Mouse (Mus musculus) heart, postnatal 36 days (tissue): ENCODE results near the gene Cxcl14. TPM values are rescaled to one million over a fixed set of nuclear protein-coding genes. Genes with fewer than 3 reads are reported as not detected.

Experiments
- DNase-seq, 2 experiments: peaks; one replicate each; pipeline ENCODE4 v3.0.0; 2021 to 2022
- intact Hi-C: fragments of 180-260 bp; cut with DNase I; formaldehyde crosslinking; loops from one replicate; pipeline ENCODE4 v1.15.1; 2025
- total RNA-seq, 2 experiments: library from RNA; stranded (reverse); gene quantifications; 2 replicates each; pipeline ENCODE4 v1.2.3; 2021

Gene Cxcl14
- total RNA-seq, 2 experiments from 2014 or later = 3.1 to 5.9 TPM

DNA sequence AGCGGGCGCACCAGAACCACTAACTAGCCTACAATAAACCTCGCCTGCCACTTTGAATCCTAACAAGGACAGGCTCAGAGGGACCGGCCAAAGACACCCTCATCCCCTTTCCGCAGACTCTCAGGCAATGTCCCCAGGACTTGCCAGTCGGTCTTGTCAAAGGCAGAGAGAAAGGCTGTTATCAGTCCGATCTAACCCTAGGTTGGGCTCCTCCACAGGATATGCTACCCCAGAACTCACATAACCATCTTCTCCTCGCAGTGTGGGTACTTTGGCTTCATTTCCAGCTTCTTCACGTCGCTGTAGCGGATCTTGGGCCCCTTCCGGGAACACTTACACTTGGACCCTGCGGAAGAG is 787 bp downstream of the Cxcl14 start:
- intact Hi-C loops = no loop called here
- DNase-seq = no peak

DNA sequence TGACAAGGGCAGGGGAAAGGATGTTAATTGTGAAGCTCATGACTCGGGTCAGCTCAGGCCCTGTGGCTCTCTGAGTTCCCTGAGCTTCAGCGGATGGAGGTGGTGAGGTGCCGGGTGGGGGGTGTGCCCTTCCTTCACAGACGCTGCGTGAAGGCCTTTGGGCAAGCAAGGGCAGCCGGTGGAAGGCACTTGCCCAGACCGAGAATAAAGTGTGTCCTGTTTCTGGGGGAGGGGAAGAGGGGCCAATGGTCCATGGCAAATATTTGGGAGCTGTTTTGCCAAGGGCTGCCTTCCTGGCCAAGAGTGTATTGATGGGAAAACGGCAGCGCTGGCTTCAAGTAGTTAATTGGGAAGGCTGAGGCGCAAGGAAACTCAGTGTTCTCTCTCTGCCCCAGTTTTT is 1.4 kb downstream of the Cxcl14 start:
- intact Hi-C loops = no loop called here
- DNase-seq = no peak

DNA sequence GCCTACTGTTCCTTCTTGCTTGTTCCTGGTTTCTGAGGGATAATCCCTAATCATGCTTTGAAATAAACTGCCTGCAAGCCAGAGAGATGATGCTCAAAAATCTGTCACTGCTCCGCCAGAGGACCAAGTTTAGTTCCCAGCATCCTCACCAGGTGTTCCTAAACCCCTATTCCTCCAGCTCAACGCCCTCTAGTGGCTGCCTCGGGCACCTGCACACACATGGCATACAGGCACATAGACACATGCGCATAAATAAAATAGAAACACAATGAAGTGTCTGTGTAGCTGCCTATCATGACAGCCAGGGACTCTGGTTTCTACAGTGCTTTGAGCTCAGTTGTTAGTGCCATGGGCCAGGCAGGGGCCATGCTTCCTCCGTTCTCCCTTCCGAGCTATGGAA is 6.4 kb downstream of the Cxcl14 start:
- intact Hi-C loops = no loop called here
- DNase-seq = no peak

DNA sequence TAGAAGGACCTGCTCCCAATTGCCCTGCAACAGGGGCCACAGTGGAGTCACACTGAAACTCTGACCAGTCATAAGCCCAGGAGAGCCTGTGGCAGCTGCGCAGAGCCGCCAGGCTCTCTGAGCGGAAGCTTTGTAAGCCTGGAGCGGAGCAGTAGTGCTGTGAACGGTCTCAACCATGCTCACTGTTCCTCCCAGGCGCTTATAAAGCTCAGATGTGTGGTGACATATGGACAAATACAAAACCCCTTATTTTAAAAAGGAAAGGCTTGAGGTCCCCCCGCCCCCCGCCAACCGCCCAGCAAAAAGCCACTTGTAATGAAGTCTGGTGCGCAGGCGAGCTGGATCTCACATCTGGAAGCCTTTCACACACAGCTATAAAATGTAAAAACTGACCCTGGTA is 7.1 kb downstream of the Cxcl14 start:
- intact Hi-C loops = no loop called here
- no peak for DNase-seq

DNA sequence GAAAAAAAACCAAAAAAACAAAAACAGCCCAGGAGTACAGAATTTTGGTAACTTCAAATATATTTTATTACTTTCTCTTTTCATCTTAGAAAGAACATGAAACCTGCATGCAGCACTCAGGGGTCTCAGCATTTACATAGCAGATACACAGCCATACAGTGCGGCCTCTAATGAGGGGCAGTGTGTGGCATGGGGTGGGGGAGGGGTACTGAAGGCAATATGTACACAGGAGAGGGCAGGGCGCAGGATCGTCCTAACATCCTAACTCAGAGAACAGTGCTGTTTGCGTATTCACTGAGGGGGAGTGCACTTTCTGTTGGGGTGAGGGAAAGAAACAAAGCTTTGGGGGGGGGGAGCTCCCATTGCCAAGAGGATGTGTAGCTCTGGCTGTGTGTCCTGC is 7.8 kb downstream of the Cxcl14 start:
- intact Hi-C loops = no loop called here
- no peak for DNase-seq

DNA sequence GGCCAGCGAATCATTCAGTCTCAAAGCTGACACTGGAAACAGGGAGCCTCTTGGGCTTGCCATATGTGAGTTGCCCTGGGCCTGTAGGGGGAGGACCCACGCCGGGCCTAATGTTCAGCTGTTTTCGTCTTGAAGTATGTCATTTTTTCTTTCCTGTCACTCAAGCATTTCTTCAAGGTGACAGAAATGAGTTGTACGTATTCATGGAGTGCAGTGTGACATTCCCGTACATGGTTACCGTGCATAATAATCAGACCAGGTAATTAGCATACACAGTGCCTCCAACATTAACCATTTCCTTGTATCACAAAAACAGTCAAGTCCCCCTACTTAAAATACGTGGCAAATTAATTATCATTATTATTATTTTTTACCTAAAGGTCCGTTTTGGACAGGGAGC is 9.3 kb downstream of the Cxcl14 start:
- no peak for DNase-seq
- intact Hi-C loops = no loop called here

DNA sequence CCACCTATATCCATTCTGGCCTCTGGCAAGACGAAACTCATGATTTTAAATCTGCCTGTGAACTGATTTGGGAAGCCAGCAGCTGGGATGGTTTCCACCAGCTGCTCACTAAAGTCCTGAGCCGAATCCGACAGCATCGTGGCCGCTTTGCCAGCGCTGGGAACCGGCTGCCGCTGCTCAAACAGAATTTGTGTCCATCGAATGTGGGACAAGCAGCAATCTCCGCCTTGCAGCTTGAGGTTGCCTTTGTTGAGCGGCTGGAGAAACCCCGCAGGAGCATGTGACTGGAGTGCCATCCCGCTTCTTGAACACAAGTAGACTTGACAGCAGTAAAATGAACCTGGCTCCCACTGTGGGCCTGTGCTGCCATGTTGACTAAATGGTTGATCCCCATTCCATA is 13.0 kb downstream of the Cxcl14 start:
- no peak for DNase-seq
- intact Hi-C loops = no loop called here

DNA sequence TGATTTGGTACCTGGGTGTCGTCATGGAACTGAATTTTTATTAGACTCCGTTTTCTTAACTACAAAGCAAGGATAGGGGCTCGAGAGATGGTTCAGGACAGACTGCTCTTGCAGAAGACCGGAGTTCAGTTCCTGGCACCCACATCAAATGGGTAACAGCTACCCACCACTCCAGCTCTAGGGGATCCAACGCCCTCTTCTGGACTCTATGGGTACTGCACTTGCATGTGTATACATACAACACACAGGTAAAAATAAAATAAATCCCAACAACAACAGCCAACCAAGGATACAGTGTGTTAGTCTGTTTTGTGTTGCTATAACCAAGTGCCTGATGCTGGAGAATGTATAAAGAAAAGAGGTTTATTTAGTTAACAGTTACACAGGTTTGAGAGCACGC is 16.0 kb downstream of the Cxcl14 start:
- no peak for DNase-seq
- intact Hi-C loops = no loop called here

DNA sequence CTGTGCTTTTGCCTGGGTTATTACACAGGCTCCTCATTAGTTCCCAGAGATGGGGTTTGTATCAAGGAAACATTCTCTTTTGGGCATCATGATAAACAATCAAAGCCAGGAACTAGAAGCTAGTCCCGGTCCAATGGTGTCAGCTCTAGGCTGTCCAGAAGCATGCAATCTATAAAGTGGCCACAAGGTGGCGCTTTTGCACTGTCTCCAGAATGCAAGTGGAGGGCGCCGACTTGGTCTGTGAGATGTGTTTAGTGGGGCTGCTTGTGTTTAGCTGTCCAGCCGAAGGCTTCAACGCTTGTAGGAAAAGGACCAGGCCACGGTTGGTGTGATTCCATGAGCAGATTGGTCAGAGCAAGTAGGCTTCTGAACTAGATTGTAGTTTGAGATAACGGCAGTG is 16.9 kb downstream of the Cxcl14 start:
- intact Hi-C loops = loop anchor here (1.0 kb wide), 1 partner anchor 143 kb away; no protein-coding TSS in a partner anchor
- peak; percentile 73 to 80 for DNase-seq

DNA sequence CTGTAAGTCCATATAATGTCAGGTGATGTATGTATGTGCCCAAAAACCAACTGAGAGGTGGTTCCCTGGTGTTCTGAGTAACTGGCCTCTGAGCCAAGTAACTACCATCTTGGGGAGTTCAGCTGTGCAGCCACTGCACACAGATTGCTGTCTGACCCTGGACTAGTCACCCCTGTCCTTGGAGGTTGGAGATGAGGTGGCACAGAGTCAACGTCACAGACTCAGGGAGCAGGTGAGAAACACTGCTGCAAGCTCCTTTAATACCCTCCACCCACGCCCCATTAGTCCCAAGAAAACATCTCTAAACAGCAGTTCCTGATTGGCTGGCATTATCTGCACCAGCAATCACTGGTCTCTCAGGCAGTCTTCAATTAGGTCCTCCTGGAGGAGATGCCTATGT is 21.2 kb downstream of the Cxcl14 start:
- intact Hi-C loops = no loop called here
- no peak for DNase-seq

DNA sequence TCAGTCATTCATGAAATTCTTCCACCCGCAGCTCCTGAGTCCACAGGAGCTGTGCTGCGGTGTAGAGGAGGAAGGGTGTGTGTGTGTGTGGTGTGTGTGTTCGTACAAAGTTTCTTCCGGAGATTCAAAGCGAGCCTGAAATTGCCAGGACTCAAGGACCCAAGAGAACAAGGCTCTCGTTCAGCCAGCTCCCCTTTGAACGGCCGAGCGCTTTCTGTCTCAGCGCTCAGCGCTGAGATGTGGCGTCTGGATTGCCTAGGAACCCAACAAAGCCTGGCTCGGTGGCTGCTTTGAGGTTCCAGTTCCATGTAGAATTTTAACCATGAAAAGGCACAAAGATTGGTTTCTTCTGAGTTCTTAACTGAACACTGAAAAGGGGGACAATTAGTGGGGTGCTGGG is 26.2 kb downstream of the Cxcl14 start:
- no peak for DNase-seq
- intact Hi-C loops = no loop called here

DNA sequence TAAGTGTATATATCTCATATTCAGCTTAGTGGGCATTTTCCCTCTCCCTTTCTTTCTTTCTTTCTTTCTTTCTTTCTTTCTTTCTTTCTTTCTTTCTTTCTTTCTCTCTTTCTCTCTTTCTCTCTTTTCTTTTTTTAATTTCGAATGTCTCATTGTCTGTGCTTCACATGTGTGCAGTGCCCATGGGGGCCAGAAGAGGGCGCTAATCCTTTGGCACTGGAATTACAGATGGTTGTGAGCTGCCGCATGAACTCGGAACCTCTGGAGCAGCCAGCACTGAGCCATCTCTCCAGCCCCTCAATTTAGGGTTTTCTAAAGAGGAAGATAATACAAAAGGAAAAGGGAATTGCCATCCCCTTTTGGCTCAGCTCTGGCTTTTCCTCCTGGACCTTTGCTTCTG is 29.0 kb downstream of the Cxcl14 start:
- no peak for DNase-seq
- intact Hi-C loops = no loop called here

DNA sequence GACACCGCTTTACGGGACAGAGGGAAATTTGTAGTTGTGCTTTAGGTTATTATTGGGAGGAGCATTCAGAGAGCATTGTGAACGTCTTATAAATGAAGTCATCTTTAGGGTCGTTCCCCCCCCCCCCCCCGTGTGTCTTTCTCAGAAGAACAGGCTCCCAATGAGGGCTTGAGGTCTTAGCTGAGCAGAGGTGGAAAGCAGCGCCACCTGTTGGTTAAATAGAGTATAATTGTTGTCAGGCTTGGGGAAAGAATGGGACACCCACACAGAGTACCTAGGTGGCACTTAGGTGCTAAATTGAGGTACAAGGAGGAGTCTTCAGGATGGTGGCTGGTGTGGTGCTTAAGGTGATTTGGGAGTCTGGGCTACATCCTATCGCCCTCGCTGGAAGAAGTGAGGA is 29.9 kb downstream of the Cxcl14 start:
- DNase-seq = peak; percentile 6 to 26
- intact Hi-C loops = loop anchor here (1.0 kb wide), 1 partner anchor 69 kb away; no protein-coding TSS in a partner anchor

DNA sequence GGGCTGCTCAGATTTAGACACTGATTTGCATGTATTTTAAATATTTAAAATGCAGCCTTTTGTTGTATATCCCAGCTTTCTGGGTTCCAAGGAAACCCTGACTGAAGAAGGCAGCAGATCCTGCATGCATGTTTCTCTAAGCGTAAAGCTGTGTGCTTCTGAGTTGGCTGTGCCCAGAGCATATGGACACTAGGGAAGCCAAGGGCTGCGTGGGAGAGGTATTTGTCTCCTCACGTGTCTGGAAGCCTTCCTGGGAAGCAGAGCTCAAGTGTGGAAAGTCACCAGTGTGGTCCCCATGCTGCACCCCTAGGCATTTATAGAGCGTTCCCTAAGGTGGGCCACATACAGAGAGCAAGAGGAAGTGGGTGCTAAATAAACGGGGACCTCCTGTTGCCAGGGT is 30.7 kb downstream of the Cxcl14 start:
- intact Hi-C loops = loop anchor here (1.0 kb wide), 1 partner anchor 68 kb away; no protein-coding TSS in a partner anchor
- DNase-seq = no peak

DNA sequence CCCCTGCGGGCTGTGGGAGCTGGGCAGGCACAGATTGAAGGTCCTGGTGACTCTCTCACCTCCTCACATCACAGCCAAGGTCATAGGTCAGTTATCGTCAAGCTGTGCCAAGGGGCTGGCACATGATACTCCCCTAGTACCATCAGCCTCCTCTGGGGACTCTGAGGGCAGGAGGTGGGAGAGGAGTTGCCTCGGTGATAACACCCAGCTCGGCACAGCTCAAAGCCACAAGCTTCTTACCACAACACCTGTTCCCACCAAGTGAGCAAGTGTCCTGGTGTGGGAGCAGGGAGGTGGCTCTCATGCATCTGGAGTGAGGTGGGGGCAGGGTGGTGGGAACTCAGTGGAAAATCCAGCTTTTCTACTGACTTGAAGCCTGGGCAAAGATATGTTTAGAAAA is 34.1 kb downstream of the Cxcl14 start:
- intact Hi-C loops = no loop called here
- DNase-seq = no peak

DNA sequence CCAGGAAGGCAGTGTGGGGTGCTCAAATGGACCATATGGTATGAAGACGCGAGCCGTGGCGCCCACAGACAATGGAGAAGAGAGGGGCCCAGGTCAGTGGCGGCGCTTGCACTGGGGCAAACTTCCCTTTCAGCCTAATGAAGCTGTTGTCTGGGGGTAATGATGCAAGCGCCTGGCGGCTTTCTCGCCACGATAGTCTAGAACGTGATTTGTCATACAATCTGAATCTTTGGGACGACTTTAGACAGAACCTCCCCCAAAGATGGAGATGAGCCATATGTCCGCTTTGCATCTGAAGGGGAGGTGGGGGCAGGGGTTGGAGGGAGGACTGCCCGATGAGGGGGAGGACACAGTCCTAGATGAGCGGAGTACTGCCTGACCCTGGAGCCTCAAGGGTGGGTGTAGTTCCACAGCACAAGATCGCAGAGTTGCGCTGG is 36.0 kb downstream of the Cxcl14 start:
- intact Hi-C loops = no loop called here
- DNase-seq = no peak

DNA sequence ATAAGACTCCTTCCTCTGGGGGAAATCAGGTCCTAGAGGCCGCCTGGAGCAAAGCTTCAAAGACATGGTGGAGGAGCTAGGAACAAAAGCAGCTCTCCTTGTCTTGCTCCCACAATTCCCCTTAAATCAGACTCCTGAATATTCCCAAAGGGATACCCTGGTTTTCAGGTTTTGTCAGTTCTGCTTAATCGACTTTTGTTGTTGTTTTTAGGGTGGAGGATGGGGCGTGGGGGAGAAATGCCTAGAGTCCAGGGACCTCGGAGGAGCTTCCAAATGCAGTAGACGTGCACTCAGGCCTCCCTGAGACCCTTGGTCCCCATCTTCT is 36.5 kb downstream of the Cxcl14 start:
- intact Hi-C loops = no loop called here
- DNase-seq = no peak

DNA sequence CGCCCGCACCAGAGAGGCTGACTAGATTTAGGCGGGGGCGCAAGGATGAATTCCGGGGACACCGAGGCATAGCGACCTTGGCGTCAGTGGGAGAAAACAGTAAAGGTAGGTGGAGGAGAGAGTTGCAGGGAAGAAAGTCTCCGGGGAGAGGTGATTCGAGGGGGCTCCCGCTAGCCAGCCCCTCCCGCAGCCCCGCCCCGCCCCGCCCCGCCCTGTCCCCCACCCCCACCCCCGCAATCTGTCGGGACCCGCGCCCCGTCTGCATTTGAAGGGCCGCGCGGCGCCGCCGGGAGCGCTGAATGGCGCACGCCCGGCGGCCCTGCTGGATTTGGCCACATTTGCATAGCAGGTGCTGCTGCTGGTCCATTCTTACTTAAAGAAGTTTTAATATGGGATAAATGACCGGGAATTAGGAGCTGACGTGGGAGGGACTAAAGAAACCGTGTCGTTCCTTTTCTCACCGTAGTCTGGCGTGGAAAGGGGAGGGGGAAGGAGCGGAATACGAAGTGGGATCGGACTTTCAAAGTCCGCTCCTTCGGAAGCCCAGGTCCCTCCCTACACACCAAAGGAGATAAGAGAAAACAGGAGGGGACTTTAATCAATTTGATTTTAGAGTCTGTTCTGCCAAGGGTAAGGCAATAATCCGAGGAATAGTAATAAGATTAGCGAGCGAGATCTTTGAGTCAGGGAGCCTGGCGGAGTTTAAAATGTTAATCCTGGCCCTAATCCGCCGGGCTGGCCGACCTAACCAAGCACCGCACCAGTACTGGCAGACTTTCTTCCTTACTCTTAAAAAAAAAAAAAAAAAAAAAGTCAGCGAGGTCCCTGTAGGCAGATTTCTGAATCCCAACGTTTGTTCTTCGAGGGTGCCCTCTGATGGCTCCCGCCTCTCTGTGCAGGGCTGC is 37.1 kb downstream of the Cxcl14 start:
- intact Hi-C loops = no loop called here
- DNase-seq = no peak

DNA sequence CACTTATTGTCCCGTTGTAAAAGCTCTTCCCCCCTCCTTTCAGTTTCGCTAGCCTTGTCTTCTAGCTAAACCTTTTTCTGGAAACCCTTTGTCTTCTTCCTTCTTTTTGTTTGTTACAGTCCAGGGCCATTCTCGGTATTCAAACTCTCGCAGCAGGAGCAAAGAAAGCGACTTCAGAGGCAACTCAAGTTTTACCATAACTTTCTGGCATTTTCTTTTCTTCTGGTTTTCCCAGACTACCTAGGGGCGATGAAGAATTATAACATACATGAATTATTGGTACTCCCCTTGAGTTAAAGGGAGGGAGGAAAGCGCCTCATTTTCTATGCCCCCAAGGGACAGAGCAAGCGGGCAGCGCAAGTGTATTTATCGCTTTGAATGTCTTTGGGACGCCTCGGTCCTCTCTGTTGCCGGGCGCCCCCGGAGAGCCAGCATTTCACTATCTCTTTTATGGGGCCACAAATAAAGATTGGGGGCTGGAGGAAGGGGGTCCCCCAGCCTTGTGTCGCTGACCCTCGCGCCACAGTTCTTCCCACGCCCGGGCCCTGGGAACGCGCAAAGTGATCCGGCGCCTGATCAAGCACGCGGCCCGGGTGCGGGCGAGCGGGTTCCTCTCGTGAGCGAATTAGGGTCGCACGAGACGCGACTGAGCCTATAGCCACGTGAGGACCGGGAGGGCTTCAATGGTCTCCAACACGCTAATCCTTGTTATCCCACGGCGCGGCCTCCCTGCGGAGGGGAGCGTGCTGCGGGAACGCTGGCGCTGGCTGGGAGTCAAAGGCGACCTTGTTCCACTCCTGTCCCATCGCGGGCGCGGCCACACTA is 37.9 kb downstream of the Cxcl14 start:
- intact Hi-C loops = no loop called here
- DNase-seq = no peak

DNA sequence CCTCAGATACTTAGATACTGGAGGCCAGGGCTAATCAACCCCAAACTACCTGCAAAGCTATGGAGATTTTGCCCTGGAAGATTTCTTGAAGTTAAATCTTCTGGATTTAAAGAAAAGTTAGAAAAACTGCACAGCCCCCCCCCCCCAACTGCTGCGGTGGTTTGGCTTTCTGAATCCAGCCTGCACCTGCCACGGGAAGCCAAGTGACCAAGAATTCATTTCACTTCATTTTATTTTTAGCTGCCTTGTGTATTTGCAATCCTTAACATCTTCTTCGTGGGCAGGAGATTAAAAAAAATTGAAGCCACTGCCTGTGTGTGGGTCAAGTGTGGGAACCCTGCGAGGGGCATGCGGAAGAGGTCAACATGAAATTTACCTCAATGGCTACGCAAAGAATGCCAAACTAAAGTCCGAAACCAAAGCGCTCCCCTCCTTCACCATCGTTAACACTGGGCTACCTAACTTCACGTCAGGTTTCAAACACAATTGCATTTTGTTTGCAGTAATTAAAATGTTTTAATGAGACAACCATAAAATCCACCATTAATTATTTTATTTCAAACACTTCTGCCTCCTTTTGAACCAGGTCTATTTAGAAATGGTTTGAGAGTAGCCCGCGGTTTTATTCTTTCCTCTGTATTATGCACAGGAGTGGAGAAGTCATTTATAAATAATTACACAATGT is 38.7 kb downstream of the Cxcl14 start:
- intact Hi-C loops = no loop called here
- DNase-seq = no peak

DNA sequence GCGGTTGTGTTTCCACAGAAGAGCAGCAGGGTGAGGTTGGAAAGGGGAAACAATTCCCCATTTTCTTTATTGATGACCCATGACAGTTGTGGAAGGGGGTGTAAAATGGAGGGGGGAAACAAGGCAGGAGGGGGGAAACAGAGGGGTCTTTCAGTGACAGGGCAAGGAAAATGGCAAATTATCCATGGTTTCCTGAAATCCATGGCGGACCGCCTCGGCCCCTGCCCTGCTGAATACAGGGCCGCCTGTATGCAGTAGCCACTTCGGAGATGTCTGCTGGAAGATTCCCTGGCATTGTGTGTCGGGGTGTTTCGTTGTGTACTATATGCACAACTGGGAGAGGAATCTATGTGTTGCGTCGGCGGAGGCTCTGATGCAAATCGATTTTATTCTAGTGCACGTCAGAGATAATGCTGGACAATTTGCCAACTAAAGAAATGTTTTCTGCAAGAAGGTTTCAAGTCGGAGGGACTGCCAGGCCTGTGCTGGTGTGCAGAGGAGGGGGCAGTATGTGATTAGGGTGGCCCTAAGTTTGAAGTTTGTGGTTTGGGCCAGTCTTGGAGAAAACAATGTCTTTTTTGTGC is 39.5 kb downstream of the Cxcl14 start:
- intact Hi-C loops = no loop called here
- DNase-seq = no peak
